Mouse (Mus musculus) forebrain, postnatal 0 days (tissue): Measurements from ENCODE around the gene Cradd. TPM values are rescaled to one million over a fixed set of nuclear protein-coding genes. Genes with fewer than 3 reads are reported as not detected.

Experiments used
- ATAC-seq: fragments of 200-750 bp; cut with Nextera tagmentation; 2 replicates; pipeline ENCODE4 v1.8.0; 2017; ENCODE audit warnings: mild to moderate bottlenecking, moderate library complexity
- DNase-seq: peaks from one replicate; pipeline ENCODE4 v3.0.0-alpha.2; 2015
- H3K27ac ChIP-seq: fragments of 300-500 bp; sonication (generic); 2 replicates; pipeline ENCODE4 v1.5.1; 2014; ENCODE audit warnings: low read depth, mild to moderate bottlenecking, antibody characterized with exemption, low read length, moderate library complexity, mixed read lengths
- H3K27me3 ChIP-seq: fragments of 300-500 bp; sonication (generic); 2 replicates; pipeline ENCODE4 v1.6.1; 2014; ENCODE audit warnings: mild to moderate bottlenecking, low read length, mixed read lengths; ENCODE audit not compliant: insufficient read depth
- H3K36me3 ChIP-seq: fragments of 300-500 bp; sonication (generic); 2 replicates; pipeline ENCODE4 v1.6.1; 2014; ENCODE audit warnings: mild to moderate bottlenecking, moderate library complexity; ENCODE audit not compliant: insufficient read depth
- H3K4me1 ChIP-seq: fragments of 300-500 bp; sonication (generic); 2 replicates; pipeline ENCODE4 v1.6.1; 2014; ENCODE audit warnings: antibody characterized with exemption; ENCODE audit not compliant: insufficient read depth
- H3K4me2 ChIP-seq: fragments of 300-500 bp; sonication (generic); 2 replicates; pipeline ENCODE4 v1.6.1; 2014; ENCODE audit warnings: low read depth, mild to moderate bottlenecking, moderate library complexity
- H3K4me3 ChIP-seq: fragments of 300-500 bp; sonication (generic); 2 replicates; pipeline ENCODE4 v1.5.1; 2014; ENCODE audit warnings: low read depth, low read length, mixed read lengths
- H3K9ac ChIP-seq: fragments of 300-500 bp; sonication (generic); 2 replicates; pipeline ENCODE4 v1.6.1; 2014; ENCODE audit warnings: mild to moderate bottlenecking
- H3K9me3 ChIP-seq: fragments of 300-500 bp; sonication (generic); 2 replicates; pipeline ENCODE4 v1.6.1; 2016; ENCODE audit warnings: low read length
- CTCF ChIP-seq: sonication (generic); IDR thresholded peaks from 2 replicates; pipeline ENCODE4 v1.5.1; 2016; ENCODE audit warnings: antibody characterized with exemption, control low read depth, low read depth
- WGBS: fragments of 180-500 bp; shearing (Covaris S2); extraction: QIAGEN DNeasy Blood & Tissue Kit; methylation state at CpG from one replicate; pipeline ENCODE4 v1.1.7; 2014; 5-methylcytosine and 5-hydroxymethylcytosine counted together
- polyA plus RNA-seq: library from polyadenylated mRNA; unstranded; fragments of >200 nt; fragmentation: Nextera tagmentation; extraction: Ambion mirVana; gene quantifications from 2 replicates; pipeline ENCODE4 v1.2.1, GENCODE M21; 2015
- total RNA-seq: library from RNA; depleted of rRNA; stranded (reverse); fragments of >200 nt; gene quantifications from 2 replicates; pipeline ENCODE4 v1.2.3, GENCODE M21; 2014

The Cradd gene
- total and polyA plus RNA-seq, 2 experiments from 2014 or later, result 8.3 to 10.3 TPM

GRCm38 (mm10) chr10:95293261-95293660, 30.7 kb downstream of the Cradd start:
- H3K4me1 ChIP-seq, result no peaks in the 10 kb centered on the region
- H3K4me2 ChIP-seq, result no peak overlapping the region
- no peak for DNase-seq
- no peak overlapping the region for H3K9ac ChIP-seq
- H3K4me3 ChIP-seq, result no peak overlapping the region
- H3K27ac ChIP-seq, result no peak overlapping the region
- WGBS, result 90% methylated on average over 8 of the region's 8 CpGs
- no peaks in the 10 kb centered on the region for H3K27me3 ChIP-seq
- no peaks in the 10 kb centered on the region for H3K9me3 ChIP-seq
- ATAC-seq, result no peak
- no peak for TF ChIP-seq CTCF
- no peaks in the 10 kb centered on the region for H3K36me3 ChIP-seq

- no peak for TF ChIP-seq CTCF
- no peak for DNase-seq
- Histone ChIP-seq H3K4me3 (no peak overlapping the region), H3K36me3 (no peaks in the 10 kb centered on the region), H3K27me3 (no peaks in the 10 kb centered on the region), H3K4me2 (no peak overlapping the region), H3K4me1 (no peaks in the 10 kb centered on the region), H3K9me3 (no peaks in the 10 kb centered on the region), H3K27ac (no peak overlapping the region), H3K9ac (no peak overlapping the region)
- no peak for ATAC-seq
- WGBS, result 91% methylated on average over 5 of the region's 5 CpGs
Observed at GRCm38 (mm10) chr10:95292269-95292668, 31.7 kb downstream of the Cradd start.

GRCm38 (mm10) chr10:95291133-95291876, 32.6 kb downstream of the Cradd start:
- Histone ChIP-seq H3K27me3 (no peaks in the 10 kb centered on the region), H3K4me2 (no peak overlapping the region), H3K4me1 (no peaks in the 10 kb centered on the region), H3K9ac (no peak overlapping the region), H3K4me3 (no peak overlapping the region), H3K9me3 (no peaks in the 10 kb centered on the region), H3K36me3 (no peaks in the 10 kb centered on the region), H3K27ac (no peak overlapping the region)
- 83% methylated on average over 13 of the region's 13 CpGs for WGBS
- no peak for TF ChIP-seq CTCF
- DNase-seq (no peak), ATAC-seq (no peak)

- Histone ChIP-seq H3K27ac (no peak overlapping the region), H3K36me3 (no peaks in the 10 kb centered on the region), H3K4me3 (no peak overlapping the region), H3K9me3 (no peaks in the 10 kb centered on the region), H3K27me3 (no peaks in the 10 kb centered on the region), H3K9ac (no peak overlapping the region), H3K4me2 (no peak overlapping the region), H3K4me1 (no peaks in the 10 kb centered on the region)
- no peak for DNase-seq
- TF ChIP-seq CTCF, result no peak
- WGBS, result 70% methylated on average over 8 of the region's 8 CpGs
- ATAC-seq, result no peak
Observed at GRCm38 (mm10) chr10:95289819-95290218, 34.1 kb downstream of the Cradd start.

- no peaks in the 10 kb centered on the region for H3K9me3 ChIP-seq
- WGBS, result 35% methylated on average over 4 of the region's 4 CpGs
- H3K9ac ChIP-seq, result no peak overlapping the region
- no peak overlapping the region for H3K4me2 ChIP-seq
- TF ChIP-seq CTCF, result no peak
- ATAC-seq, result no peak
- H3K27ac ChIP-seq, result no peak overlapping the region
- DNase-seq, result peak; percentile 62
- H3K27me3 ChIP-seq, result no peaks in the 10 kb centered on the region
- no peaks in the 10 kb centered on the region for H3K36me3 ChIP-seq
- no peaks in the 10 kb centered on the region for H3K4me1 ChIP-seq
- no peak overlapping the region for H3K4me3 ChIP-seq
Observed at GRCm38 (mm10) chr10:95288206-95288605, 35.7 kb downstream of the Cradd start.

- no peak for TF ChIP-seq CTCF
- no peaks in the 10 kb centered on the region for H3K36me3 ChIP-seq
- H3K9ac ChIP-seq, result no peak overlapping the region
- DNase-seq (no peak), ATAC-seq (no peak)
- H3K27me3 ChIP-seq, result no peaks in the 10 kb centered on the region
- H3K4me2 ChIP-seq, result no peak overlapping the region
- H3K4me1 ChIP-seq, result no peaks in the 10 kb centered on the region
- H3K9me3 ChIP-seq, result no peaks in the 10 kb centered on the region
- 91% methylated on average over 8 of the region's 8 CpGs for WGBS
- H3K4me3 ChIP-seq, result no peak overlapping the region
- H3K27ac ChIP-seq, result no peak overlapping the region
Observed at GRCm38 (mm10) chr10:95287351-95287750, 36.6 kb downstream of the Cradd start.

- ATAC-seq, result no peak
- no peak for DNase-seq
- TF ChIP-seq CTCF, result no peak
- Histone ChIP-seq H3K4me3 (no peak overlapping the region), H3K4me1 (no peaks in the 10 kb centered on the region), H3K4me2 (no peak overlapping the region), H3K9me3 (no peaks in the 10 kb centered on the region), H3K36me3 (no peaks in the 10 kb centered on the region), H3K9ac (no peak overlapping the region), H3K27ac (no peak overlapping the region), H3K27me3 (no peaks in the 10 kb centered on the region)
- 91% methylated on average over 12 of the region's 12 CpGs for WGBS
Observed at GRCm38 (mm10) chr10:95283434-95283833, 40.5 kb downstream of the Cradd start.
